Mouse (Mus musculus): ENCODE results near the gene Dpyd. TPM values are rescaled to one million over a fixed set of nuclear protein-coding genes. Genes with fewer than 3 reads are reported as not detected.
A peak's percentile ranks its signal among the peaks of the same experiment; 100 is the strongest.

Dpyd gene
- polyA plus RNA-seq, 1 experiment from 2014 or later: 2.9 TPM

- H3K27me3 ChIP-seq (ENCODE audit: control insufficient read depth, insufficient read depth, low read length): no peaks in the 10 kb centered on the region
- WGBS: 10% methylated on average over 4 of the region's 4 CpGs
- no peak for DNase-seq (ENCODE audit: low spot score, missing footprints)
- peak; percentile 83 for ATAC-seq (ENCODE audit: low FRiP score)
- no peak overlapping the region for H3K9ac ChIP-seq (ENCODE audit: low read length)
- no peaks in the 10 kb centered on the region for H3K36me3 ChIP-seq (ENCODE audit: control insufficient read depth, insufficient read depth, low read length)
- H3K4me1 ChIP-seq (ENCODE audit: control insufficient read depth, insufficient read depth, low read length): 0 out of 2 replicates have a peak, but pooled peaks cover 3% of the 10 kb centered on the region
- H3K4me2 ChIP-seq: no peak overlapping the region
- H3K9me3 ChIP-seq (ENCODE audit: control insufficient read depth, low read length): no peaks in the 10 kb centered on the region
- no peak overlapping the region for H3K4me3 ChIP-seq (ENCODE audit: low read depth, low read length)
- H3K27ac ChIP-seq (ENCODE audit: low read depth, low read length): 0 out of 2 replicates have a peak overlapping the region, but pooled peaks have one; percentile 21
These were observed 288.9 kb downstream of the Dpyd start for GRCm38 (mm10) chr3:118850613-118851527.

DNA sequence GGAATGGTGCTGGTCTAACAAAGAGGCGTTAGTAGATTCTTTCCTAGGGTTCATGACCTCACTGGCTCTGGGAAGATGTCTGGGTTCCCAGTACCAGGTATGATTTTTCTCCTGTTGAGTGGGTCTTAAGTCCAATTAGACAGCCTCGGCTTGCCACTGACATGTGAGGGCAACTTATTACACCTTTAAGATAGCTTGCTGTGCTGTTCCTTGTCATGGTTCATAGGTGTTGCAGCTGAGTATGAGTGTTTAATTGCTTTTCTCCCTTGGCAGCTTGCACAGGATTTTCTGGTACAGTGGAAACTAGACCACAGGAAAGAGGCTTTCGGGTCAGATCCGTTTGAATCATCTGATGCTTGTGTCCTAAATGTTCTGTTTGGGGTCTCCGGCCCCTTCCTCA, 290.8 kb downstream of the Dpyd start:
- no peak overlapping the region for H3K27ac ChIP-seq (ENCODE audit: low read depth, low read length)
- H3K27me3 ChIP-seq (ENCODE audit: control insufficient read depth, insufficient read depth, low read length): no peaks in the 10 kb centered on the region
- ATAC-seq (ENCODE audit: low FRiP score) (no peak), DNase-seq (ENCODE audit: low spot score, missing footprints) (no peak)
- no peak overlapping the region for H3K4me2 ChIP-seq
- no peak overlapping the region for H3K9ac ChIP-seq (ENCODE audit: low read length)
- H3K9me3 ChIP-seq (ENCODE audit: control insufficient read depth, low read length): no peaks in the 10 kb centered on the region
- H3K4me1 ChIP-seq (ENCODE audit: control insufficient read depth, insufficient read depth, low read length): 0 out of 2 replicates have a peak, but pooled peaks cover 3% of the 10 kb centered on the region
- no peaks in the 10 kb centered on the region for H3K36me3 ChIP-seq (ENCODE audit: control insufficient read depth, insufficient read depth, low read length)
- no peak overlapping the region for H3K4me3 ChIP-seq (ENCODE audit: low read depth, low read length)
- 85% methylated on average over 5 of the region's 5 CpGs for WGBS

GRCm38 (mm10) chr3:118855411-118855810, 293.5 kb downstream of the Dpyd start:
- DNase-seq (ENCODE audit: low spot score, missing footprints) (no peak), ATAC-seq (ENCODE audit: low FRiP score) (no peak)
- no peak overlapping the region for H3K4me2 ChIP-seq
- 0 out of 2 replicates have a peak, but pooled peaks cover 3% of the 10 kb centered on the region for H3K4me1 ChIP-seq (ENCODE audit: control insufficient read depth, insufficient read depth, low read length)
- no peaks in the 10 kb centered on the region for H3K9me3 ChIP-seq (ENCODE audit: control insufficient read depth, low read length)
- no peak overlapping the region for H3K27ac ChIP-seq (ENCODE audit: low read depth, low read length)
- H3K4me3 ChIP-seq (ENCODE audit: low read depth, low read length): no peak overlapping the region
- no peaks in the 10 kb centered on the region for H3K36me3 ChIP-seq (ENCODE audit: control insufficient read depth, insufficient read depth, low read length)
- no peak overlapping the region for H3K9ac ChIP-seq (ENCODE audit: low read length)
- 90% methylated on average over 7 of the region's 7 CpGs for WGBS
- H3K27me3 ChIP-seq (ENCODE audit: control insufficient read depth, insufficient read depth, low read length): no peaks in the 10 kb centered on the region

GRCm38 (mm10) chr3:118869113-118870107, 307.5 kb downstream of the Dpyd start:
- Histone ChIP-seq H3K27me3 (ENCODE audit: control insufficient read depth, insufficient read depth, low read length) (no peaks in the 10 kb centered on the region), H3K4me1 (ENCODE audit: control insufficient read depth, insufficient read depth, low read length) (no peaks in the 10 kb centered on the region), H3K9me3 (ENCODE audit: control insufficient read depth, low read length) (no peaks in the 10 kb centered on the region), H3K4me3 (ENCODE audit: low read depth, low read length) (no peak overlapping the region), H3K9ac (ENCODE audit: low read length) (no peak overlapping the region), H3K27ac (ENCODE audit: low read depth, low read length) (no peak overlapping the region), H3K36me3 (ENCODE audit: control insufficient read depth, insufficient read depth, low read length) (no peaks in the 10 kb centered on the region), H3K4me2 (no peak overlapping the region)
- DNase-seq (ENCODE audit: low spot score, missing footprints): no peak
- ATAC-seq (ENCODE audit: low FRiP score): no peak
- 84% methylated on average over 10 of the region's 10 CpGs for WGBS

- Histone ChIP-seq H3K4me3 (ENCODE audit: low read depth, low read length) (no peak overlapping the region), H3K27me3 (ENCODE audit: control insufficient read depth, insufficient read depth, low read length) (no peaks in the 10 kb centered on the region), H3K4me2 (no peak overlapping the region), H3K9ac (ENCODE audit: low read length) (no peak overlapping the region), H3K27ac (ENCODE audit: low read depth, low read length) (no peak overlapping the region), H3K9me3 (ENCODE audit: control insufficient read depth, low read length) (no peaks in the 10 kb centered on the region), H3K4me1 (ENCODE audit: control insufficient read depth, insufficient read depth, low read length) (no peaks in the 10 kb centered on the region), H3K36me3 (ENCODE audit: control insufficient read depth, insufficient read depth, low read length) (no peaks in the 10 kb centered on the region)
- no peak for ATAC-seq (ENCODE audit: low FRiP score)
- no peak for DNase-seq (ENCODE audit: low spot score, missing footprints)
- WGBS: 90% methylated on average over 2 of the region's 2 CpGs
These were observed 313.9 kb downstream of the Dpyd start for GRCm38 (mm10) chr3:118875871-118876270.

GRCm38 (mm10) chr3:118899036-118899435, 337.1 kb downstream of the Dpyd start:
- ATAC-seq (ENCODE audit: low FRiP score) (no peak), DNase-seq (ENCODE audit: low spot score, missing footprints) (no peak)
- H3K4me3 ChIP-seq (ENCODE audit: low read depth, low read length): no peak overlapping the region
- no peaks in the 10 kb centered on the region for H3K27me3 ChIP-seq (ENCODE audit: control insufficient read depth, insufficient read depth, low read length)
- WGBS: 87% methylated on average over 11 of the region's 11 CpGs
- H3K9ac ChIP-seq (ENCODE audit: low read length): no peak overlapping the region
- H3K27ac ChIP-seq (ENCODE audit: low read depth, low read length): no peak overlapping the region
- no peaks in the 10 kb centered on the region for H3K4me1 ChIP-seq (ENCODE audit: control insufficient read depth, insufficient read depth, low read length)
- H3K4me2 ChIP-seq: no peak overlapping the region
- H3K9me3 ChIP-seq (ENCODE audit: control insufficient read depth, low read length): no peaks in the 10 kb centered on the region
- H3K36me3 ChIP-seq (ENCODE audit: control insufficient read depth, insufficient read depth, low read length): no peaks in the 10 kb centered on the region

DNA sequence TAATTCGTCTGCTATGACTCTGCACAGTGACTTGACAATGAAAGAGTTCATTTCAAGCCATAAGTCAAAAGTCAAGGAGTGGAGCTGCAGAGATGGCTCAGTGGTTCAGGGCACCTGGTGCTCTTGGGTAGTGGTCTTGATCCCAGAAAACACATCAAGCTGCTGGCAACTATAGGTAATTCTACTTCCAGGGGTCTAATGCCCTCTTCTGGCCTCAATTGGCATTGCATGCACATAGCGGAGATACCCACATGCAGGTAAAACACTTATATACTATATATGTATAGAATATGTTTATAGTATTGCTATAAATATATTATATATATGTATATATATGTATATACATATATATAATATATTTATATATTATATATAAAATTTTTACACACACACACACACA, 429.4 kb downstream of the Dpyd start:
- Histone ChIP-seq H3K4me1 (ENCODE audit: control insufficient read depth, insufficient read depth, low read length) (no peaks in the 10 kb centered on the region), H3K36me3 (ENCODE audit: control insufficient read depth, insufficient read depth, low read length) (no peaks in the 10 kb centered on the region), H3K9me3 (ENCODE audit: control insufficient read depth, low read length) (no peaks in the 10 kb centered on the region), H3K4me3 (ENCODE audit: low read depth, low read length) (no peak overlapping the region), H3K27me3 (ENCODE audit: control insufficient read depth, insufficient read depth, low read length) (no peaks in the 10 kb centered on the region), H3K9ac (ENCODE audit: low read length) (no peak overlapping the region), H3K4me2 (no peak overlapping the region), H3K27ac (ENCODE audit: low read depth, low read length) (no peak overlapping the region)
- DNase-seq (ENCODE audit: low spot score, missing footprints) (no peak), ATAC-seq (ENCODE audit: low FRiP score) (no peak)
- 92% methylated on average over 2 of the region's 2 CpGs for WGBS

DNA sequence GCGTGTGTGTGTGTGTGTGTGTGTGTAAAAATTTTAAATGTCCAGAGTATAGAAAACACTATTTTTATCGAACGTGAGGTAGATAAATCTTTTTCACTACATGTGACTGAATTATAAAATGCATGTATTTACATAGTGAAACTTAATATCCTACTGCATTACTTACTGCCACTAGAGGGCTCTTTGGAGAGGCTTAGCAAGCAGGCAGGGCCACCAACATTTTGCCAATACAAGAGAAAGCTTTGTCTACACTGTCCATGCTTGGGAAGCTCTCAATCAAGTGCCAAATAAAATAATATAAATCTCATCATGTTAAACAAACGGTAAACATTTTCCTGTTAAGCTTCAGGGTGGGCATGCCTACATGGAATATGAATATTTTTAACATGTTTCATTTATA, 429.9 kb downstream of the Dpyd start:
- Histone ChIP-seq H3K36me3 (ENCODE audit: control insufficient read depth, insufficient read depth, low read length) (no peaks in the 10 kb centered on the region), H3K27me3 (ENCODE audit: control insufficient read depth, insufficient read depth, low read length) (no peaks in the 10 kb centered on the region), H3K9me3 (ENCODE audit: control insufficient read depth, low read length) (no peaks in the 10 kb centered on the region), H3K4me3 (ENCODE audit: low read depth, low read length) (no peak overlapping the region), H3K4me2 (no peak overlapping the region), H3K27ac (ENCODE audit: low read depth, low read length) (no peak overlapping the region), H3K4me1 (ENCODE audit: control insufficient read depth, insufficient read depth, low read length) (no peaks in the 10 kb centered on the region), H3K9ac (ENCODE audit: low read length) (no peak overlapping the region)
- no peak for DNase-seq (ENCODE audit: low spot score, missing footprints)
- peak; percentile 54; the same call in 1 of the 2 replicates for ATAC-seq (ENCODE audit: low FRiP score)
- 83% methylated on average over 4 of the region's 4 CpGs for WGBS

Measured in midbrain, embryonic 11.5 days (tissue).